Mouse (Mus musculus) hindbrain, embryonic 11.5 days (tissue): Measurements from ENCODE around the gene Slc16a11. TPM values are rescaled to one million over a fixed set of nuclear protein-coding genes. Genes with fewer than 3 reads are reported as not detected.

ENCODE experiments used
- ATAC-seq: fragments of 200-750 bp; cut with Nextera tagmentation; 2 replicates; pipeline ENCODE4 v1.8.0; 2017; ENCODE audit warnings: mild to moderate bottlenecking, moderate TSS enrichment, moderate library complexity; ENCODE audit not compliant: low FRiP score
- DNase-seq: peaks from one replicate; pipeline ENCODE4 v3.0.0-alpha.2; 2015; ENCODE audit warnings: low spot score
- H3K27ac ChIP-seq: fragments of 300-500 bp; sonication (generic); 2 replicates; pipeline ENCODE4 v1.5.1; 2014; ENCODE audit warnings: mild to moderate bottlenecking, low read depth, low read length
- H3K27me3 ChIP-seq: fragments of 300-500 bp; sonication (generic); 2 replicates; pipeline ENCODE4 v1.6.1; 2014; ENCODE audit warnings: mild to moderate bottlenecking, low read length, moderate library complexity, mixed read lengths; ENCODE audit not compliant: control insufficient read depth, insufficient read depth
- H3K36me3 ChIP-seq: fragments of 300-500 bp; sonication (generic); 2 replicates; pipeline ENCODE4 v1.6.1; 2014; ENCODE audit warnings: mild to moderate bottlenecking, low read length, moderate library complexity, mixed read lengths; ENCODE audit not compliant: control insufficient read depth, insufficient read depth
- H3K4me1 ChIP-seq: fragments of 300-500 bp; sonication (generic); replicated peaks from 2 replicates; pipeline ENCODE4 v1.6.1; 2014; ENCODE audit warnings: low read length, mixed read lengths; ENCODE audit not compliant: control insufficient read depth, insufficient read depth
- H3K4me2 ChIP-seq: fragments of 300-500 bp; sonication (generic); replicated peaks from 2 replicates; pipeline ENCODE4 v1.6.1; 2014; ENCODE audit warnings: mild to moderate bottlenecking, low read depth, low read length
- H3K4me3 ChIP-seq: fragments of 300-500 bp; sonication (generic); 2 replicates; pipeline ENCODE4 v1.5.1; 2014; ENCODE audit warnings: low read depth, low read length
- H3K9ac ChIP-seq: fragments of 300-500 bp; sonication (generic); 2 replicates; pipeline ENCODE4 v1.6.1; 2014; ENCODE audit warnings: low read depth, low read length
- H3K9me3 ChIP-seq: fragments of 300-500 bp; sonication (generic); 2 replicates; pipeline ENCODE4 v1.6.1; 2016; ENCODE audit warnings: low read length; ENCODE audit not compliant: control insufficient read depth
- WGBS: fragments of 180-500 bp; shearing (Covaris S2); extraction: QIAGEN DNeasy Blood & Tissue Kit; methylation state at CpG from one replicate; pipeline ENCODE4 v1.1.7; 2014; 5-methylcytosine and 5-hydroxymethylcytosine counted together
- polyA plus RNA-seq: library from polyadenylated mRNA; unstranded; fragments of >200 nt; fragmentation: Nextera tagmentation; extraction: Ambion mirVana; gene quantifications from 2 replicates; pipeline ENCODE4 v1.2.1, GENCODE M21; 2014

Slc16a11 gene
- polyA plus RNA-seq, 1 experiment from 2014 or later = 0.51 TPM

- peaks cover 11% of the 10 kb centered on the region; the same call in 1 of the 2 replicates for H3K4me1 ChIP-seq
- H3K9me3 ChIP-seq = no peaks in the 10 kb centered on the region
- ATAC-seq (no peak), DNase-seq (no peak)
- 87% methylated on average over 15 of the region's 15 CpGs for WGBS
- no peak overlapping the region for H3K27ac ChIP-seq
- H3K4me2 ChIP-seq = no peak overlapping the region; the same call in 1 of the 2 replicates
- H3K4me3 ChIP-seq = no peak overlapping the region
- peaks cover 30% of the 10 kb centered on the region for H3K27me3 ChIP-seq
- no peaks in the 10 kb centered on the region for H3K36me3 ChIP-seq
- H3K9ac ChIP-seq = no peak overlapping the region
Measured at GRCm38 (mm10) chr11:70218741-70219470, 6.4 kb downstream of the Slc16a11 start.

- Histone ChIP-seq H3K27me3 (peaks cover 21% of the 10 kb centered on the region), H3K4me1 (peaks cover 5% of the 10 kb centered on the region; the same call in 1 of the 2 replicates), H3K4me3 (peak overlapping the region; percentile 52), H3K4me2 (peak overlapping the region; percentile 63), H3K27ac (no peak overlapping the region), H3K9ac (peak overlapping the region; percentile 76), H3K9me3 (no peaks in the 10 kb centered on the region), H3K36me3 (no peaks in the 10 kb centered on the region)
- DNase-seq (no peak), ATAC-seq (no peak)
- WGBS = 63% methylated on average over 7 of the region's 7 CpGs
Measured at GRCm38 (mm10) chr11:70219873-70220272, 7.3 kb downstream of the Slc16a11 start.

GRCm38 (mm10) chr11:70220323-70220722 is 7.8 kb downstream of the Slc16a11 start:
- peak overlapping the region; percentile 74 for H3K27ac ChIP-seq
- H3K9me3 ChIP-seq = no peaks in the 10 kb centered on the region
- H3K9ac ChIP-seq = peak overlapping the region; percentile 76
- H3K36me3 ChIP-seq = no peaks in the 10 kb centered on the region
- H3K27me3 ChIP-seq = peaks cover 19% of the 10 kb centered on the region
- ATAC-seq (no peak), DNase-seq (no peak)
- H3K4me3 ChIP-seq = peak overlapping the region; percentile 52
- WGBS = under 1% methylated on average over 24 of the region's 24 CpGs
- H3K4me1 ChIP-seq = 0 out of 2 replicates have a peak, but pooled peaks cover 5% of the 10 kb centered on the region
- H3K4me2 ChIP-seq = peak overlapping the region; percentile 63

GRCm38 (mm10) chr11:70220731-70221602 is 8.4 kb downstream of the Slc16a11 start, which contains the start of gene Slc16a13:
Slc16a13 (minus strand) TSS chr11:70221064.
- peak within 1 kb of the TSS; percentile 52 for H3K4me3 ChIP-seq
- H3K4me1 ChIP-seq = 0 out of 2 replicates have a peak, but pooled peaks cover 5% of the 10 kb centered on the region
- H3K27ac ChIP-seq = peak within 1 kb of the TSS; percentile 74
- DNase-seq (peak; percentile 97), ATAC-seq (peak; percentile 97)
- under 1% methylated on average over 28 of the region's 28 CpGs for WGBS
- H3K9ac ChIP-seq = peak within 1 kb of the TSS; percentile 76
- H3K27me3 ChIP-seq = peaks cover 18% of the 10 kb centered on the region
- peak within 1 kb of the TSS; percentile 63 for H3K4me2 ChIP-seq
- H3K9me3 ChIP-seq = no peaks in the 10 kb centered on the region
- H3K36me3 ChIP-seq = no peaks in the 10 kb centered on the region

- peaks cover 19% of the 10 kb centered on the region for H3K27me3 ChIP-seq
- no peak for ATAC-seq
- WGBS = 11% methylated on average over 14 of the region's 14 CpGs
- peak overlapping the region; percentile 63 for H3K4me2 ChIP-seq
- H3K36me3 ChIP-seq = no peaks in the 10 kb centered on the region
- H3K27ac ChIP-seq = peak overlapping the region; percentile 60
- no peaks in the 10 kb centered on the region for H3K9me3 ChIP-seq
- H3K4me3 ChIP-seq = peak overlapping the region; percentile 52
- no peak for DNase-seq
- 0 out of 2 replicates have a peak, but pooled peaks cover 5% of the 10 kb centered on the region for H3K4me1 ChIP-seq
- peak overlapping the region; percentile 72 for H3K9ac ChIP-seq
Measured at GRCm38 (mm10) chr11:70221603-70222500, 9.3 kb downstream of the Slc16a11 start.

- no peaks in the 10 kb centered on the region for H3K9me3 ChIP-seq
- peaks cover 35% of the 10 kb centered on the region for H3K27me3 ChIP-seq
- no peak overlapping the region for H3K4me2 ChIP-seq
- H3K9ac ChIP-seq = no peak overlapping the region
- no peak overlapping the region for H3K27ac ChIP-seq
- 0 out of 2 replicates have a peak, but pooled peaks cover 3% of the 10 kb centered on the region for H3K4me1 ChIP-seq
- 86% methylated on average over 9 of the region's 9 CpGs for WGBS
- no peak for DNase-seq
- H3K36me3 ChIP-seq = no peaks in the 10 kb centered on the region
- no peak overlapping the region for H3K4me3 ChIP-seq
- no peak for ATAC-seq
Measured at GRCm38 (mm10) chr11:70223724-70224123, 11.2 kb downstream of the Slc16a11 start.

GRCm38 (mm10) chr11:70225798-70226601 is 13.4 kb downstream of the Slc16a11 start:
- Histone ChIP-seq H3K4me3 (peak overlapping the region; percentile 10), H3K36me3 (no peaks in the 10 kb centered on the region), H3K9ac (peak overlapping the region; percentile 9; the same call in 1 of the 2 replicates), H3K4me1 (peaks cover 7% of the 10 kb centered on the region; the same call in 1 of the 2 replicates), H3K27ac (no peak overlapping the region), H3K4me2 (peak overlapping the region; percentile 9; the same call in 1 of the 2 replicates), H3K9me3 (no peaks in the 10 kb centered on the region), H3K27me3 (peaks cover 51% of the 10 kb centered on the region)
- ATAC-seq (no peak), DNase-seq (peak; percentile 37)
- WGBS = 20% methylated on average over 27 of the region's 27 CpGs
